Mouse (Mus musculus) mouse trophoblast stem cell (cell line): ENCODE measurements around the gene Fam102a.

Experiments used
- in situ Hi-C, 2 experiments: fragments of 300-500 bp; cut with MseI, MboI; formaldehyde crosslinking; loops; 2 replicates in 1 of 2; 3 replicates in 1 of 2; pipeline ENCODE4 v1.15.1; 2025

Gene Fam102a

GRCm38 (mm10) chr2:32541986-32542573, 6.9 kb downstream of the Fam102a start:
- in situ Hi-C loops: no loop called here

- in situ Hi-C loops: no loop called here
Observed at GRCm38 (mm10) chr2:32543031-32543449, 7.9 kb downstream of the Fam102a start.

GRCm38 (mm10) chr2:32546951-32547350, 11.8 kb downstream of the Fam102a start:
- in situ Hi-C loops: no loop called here

GRCm38 (mm10) chr2:32547380-32547779, 12.2 kb downstream of the Fam102a start:
- in situ Hi-C loops: no loop called here

- in situ Hi-C loops: no loop called here
Observed at GRCm38 (mm10) chr2:32547964-32548739, 13.0 kb downstream of the Fam102a start.

- in situ Hi-C loops: no loop called here
Observed at GRCm38 (mm10) chr2:32549171-32549570, 14.0 kb downstream of the Fam102a start.

GRCm38 (mm10) chr2:32549764-32550163, 14.6 kb downstream of the Fam102a start:
- in situ Hi-C loops: no loop called here

GRCm38 (mm10) chr2:32551236-32551635, 16.1 kb downstream of the Fam102a start:
- in situ Hi-C loops: no loop called here

- in situ Hi-C loops: no loop called here
Observed at GRCm38 (mm10) chr2:32553592-32554148, 18.5 kb downstream of the Fam102a start.

GRCm38 (mm10) chr2:32555484-32555883, 20.4 kb downstream of the Fam102a start:
- in situ Hi-C loops: no loop called here

- in situ Hi-C loops: no loop called here
Observed at GRCm38 (mm10) chr2:32556019-32556418, 20.9 kb downstream of the Fam102a start.

GRCm38 (mm10) chr2:32559570-32559969, 24.4 kb downstream of the Fam102a start:
- in situ Hi-C loops: no loop called here

- in situ Hi-C loops: loop anchor here (5.0 kb wide), 1 partner anchor 79 kb away; no protein-coding TSS in a partner anchor
Observed at GRCm38 (mm10) chr2:32566536-32567063, 31.5 kb downstream of the Fam102a start.

GRCm38 (mm10) chr2:32568149-32568548, 33.0 kb downstream of the Fam102a start:
- in situ Hi-C loops: loop anchor here (5.0 kb wide), 1 partner anchor 81 kb away; no protein-coding TSS in a partner anchor

GRCm38 (mm10) chr2:32568941-32569340, 33.8 kb downstream of the Fam102a start:
- in situ Hi-C loops: loop anchor here (5.0 kb wide), 1 partner anchor 82 kb away; no protein-coding TSS in a partner anchor

- in situ Hi-C loops: no loop called here
Observed at GRCm38 (mm10) chr2:32570698-32571494, 35.8 kb downstream of the Fam102a start, which contains the start of gene Dpm2. Gene Dpm2 (plus strand): TSS chr2:32570858.

- in situ Hi-C loops: no loop called here
Observed at GRCm38 (mm10) chr2:32572196-32572595, 37.1 kb downstream of the Fam102a start.

GRCm38 (mm10) chr2:32574497-32574896, 39.4 kb downstream of the Fam102a start, which contains the start of gene Pip5kl1:
Gene Pip5kl1 (plus strand): TSS chr2:32574797.
- in situ Hi-C loops: no loop called here

GRCm38 (mm10) chr2:32574901-32575585, 39.9 kb downstream of the Fam102a start:
- in situ Hi-C loops: no loop called here

- in situ Hi-C loops: no loop called here
Observed at GRCm38 (mm10) chr2:32575586-32576160, 40.5 kb downstream of the Fam102a start, which contains the start of gene 9430097D07Rik. Gene 9430097D07Rik (minus strand): TSS chr2:32575684.
